Mouse (Mus musculus) heart, postnatal 0 days (tissue): ENCODE data around the gene Rpusd2.

ENCODE experiments used
- CTCF ChIP-seq: IDR thresholded peaks from 2 replicates; pipeline ENCODE4 v1.5.1; 2016; ENCODE audit warnings: antibody characterized with exemption, control low read depth, low read depth
- EP300 ChIP-seq: IDR thresholded peaks from 2 replicates; pipeline ENCODE4 v1.6.1; 2016; ENCODE audit warnings: antibody characterized with exemption, low read depth

DNA sequence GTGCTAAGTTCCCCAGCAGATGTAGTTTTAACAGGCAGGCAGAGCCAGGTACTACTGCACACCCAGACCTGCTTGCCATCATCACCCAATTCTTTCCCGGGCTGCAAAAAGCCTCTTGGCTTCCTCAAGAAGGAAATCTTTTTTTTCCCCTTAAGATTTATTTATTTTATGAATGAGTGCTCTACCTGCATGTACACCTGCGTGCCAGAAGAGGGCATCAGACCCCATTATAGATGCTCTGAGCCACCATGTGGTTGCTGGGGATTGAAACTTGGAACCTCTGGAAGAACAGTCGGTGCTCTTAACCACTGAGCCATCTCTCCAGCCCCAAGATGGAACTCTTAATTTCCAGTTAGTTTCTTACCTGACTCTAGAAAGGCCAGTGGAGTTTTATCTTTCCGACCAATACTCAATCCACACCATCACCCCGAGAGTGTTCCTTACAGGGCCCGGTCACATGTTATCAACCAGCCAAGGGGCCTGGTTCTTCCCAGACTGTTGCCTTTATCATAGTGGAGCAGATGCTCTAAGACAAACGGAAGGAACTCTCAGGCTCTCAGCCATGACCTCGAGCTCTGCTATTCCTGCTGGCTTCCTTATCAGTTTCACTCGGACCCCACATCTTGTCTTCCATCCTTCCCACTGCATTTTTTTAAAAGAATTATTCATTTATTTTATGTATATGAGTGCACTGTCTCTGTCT is 9.9 kb upstream of the Rpusd2 start:
- TF ChIP-seq CTCF = peak; percentile 38
- no peak for TF ChIP-seq EP300
